Mouse (Mus musculus): Measurements from ENCODE around the gene Sohlh2. TPM values are rescaled to one million over a fixed set of nuclear protein-coding genes. Genes with fewer than 3 reads are reported as not detected.

Sohlh2 gene
- polyA plus RNA-seq, 1 experiment from 2014 or later: 0.06 TPM

DNA sequence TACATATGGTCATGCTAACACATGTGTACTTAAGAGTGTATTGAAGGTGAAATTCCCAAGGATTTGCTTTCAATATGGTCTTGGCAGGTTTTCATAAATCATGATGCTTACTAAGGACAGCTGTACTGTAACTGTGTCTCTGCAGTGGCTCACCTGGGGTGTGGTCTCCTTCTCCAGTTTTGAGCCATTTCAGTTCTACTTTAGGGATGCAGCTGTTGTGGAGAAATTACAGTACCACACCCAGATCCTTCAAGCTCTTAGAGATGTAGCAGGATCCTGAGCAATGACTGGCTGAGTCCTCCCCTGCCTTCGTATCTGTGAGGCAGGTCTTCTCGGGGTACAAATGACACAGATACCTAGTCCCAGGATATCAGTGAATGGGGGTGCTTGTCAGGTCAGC, 68.8 kb downstream of the Sohlh2 start:
- Histone ChIP-seq H3K9me3 (no peaks in the 10 kb centered on the region), H3K4me3 (replicated peaks) (no peak overlapping the region), H3K36me3 (no peaks in the 10 kb centered on the region), H3K9ac (no peak overlapping the region), H3K27ac (no peak overlapping the region), H3K4me2 (replicated peaks) (no peak overlapping the region), H3K4me1 (replicated peaks) (no peaks in the 10 kb centered on the region), H3K27me3 (replicated peaks) (no peaks in the 10 kb centered on the region)
- no peak for ATAC-seq
- WGBS: 88% methylated on average over 2 of the region's 2 CpGs

Other genes starting within 250 kb of the Sohlh2 start
- 1.3 and 1.6 TPM in 2 replicates for gene Ccna1, start 126.5 kb upstream of the Sohlh2 start, polyA plus RNA-seq (2015; fragmentation: Nextera tagmentation; extraction: Ambion mirVana)
- 32.8 and 37.4 TPM in 2 replicates for gene Spg20, start 69.9 kb upstream of the Sohlh2 start, polyA plus RNA-seq (2015; fragmentation: Nextera tagmentation; extraction: Ambion mirVana)
- gene Ccdc169, start 44.7 kb upstream of the Sohlh2 start, polyA plus RNA-seq (2015; fragmentation: Nextera tagmentation; extraction: Ambion mirVana): 0.05 TPM in 1 of 2 replicates, not detected in the other
- 12.3 and 15.3 TPM in 2 replicates for gene Dclk1, start 60.3 kb downstream of the Sohlh2 start, polyA plus RNA-seq (2015; fragmentation: Nextera tagmentation; extraction: Ambion mirVana)

Data from intestine, embryonic 15.5 days (tissue).